Mouse (Mus musculus) intestine, postnatal 0 days (tissue): ENCODE measurements around the gene Frmd6. TPM values are rescaled to one million over a fixed set of nuclear protein-coding genes. Genes with fewer than 3 reads are reported as not detected.

ENCODE experiments used
- ATAC-seq: fragments of 200-750 bp; cut with Nextera tagmentation; 2 replicates; pipeline ENCODE4 v1.8.0; 2017; ENCODE audit warnings: mild to moderate bottlenecking, moderate TSS enrichment, moderate library complexity
- H3K27ac ChIP-seq: fragments of 300-500 bp; sonication (generic); 2 replicates; pipeline ENCODE4 v1.5.1; 2014; ENCODE audit warnings: mild to moderate bottlenecking, low read depth, low read length, moderate library complexity
- H3K27me3 ChIP-seq: fragments of 300-500 bp; sonication (generic); replicated peaks from 2 replicates; pipeline ENCODE4 v1.6.1; 2014; ENCODE audit warnings: low read length, mixed read lengths; ENCODE audit not compliant: control insufficient read depth, insufficient read depth
- H3K36me3 ChIP-seq: fragments of 300-500 bp; sonication (generic); 2 replicates; pipeline ENCODE4 v1.6.1; 2014; ENCODE audit warnings: mild to moderate bottlenecking, moderate library complexity; ENCODE audit not compliant: control insufficient read depth, insufficient read depth
- H3K4me1 ChIP-seq: fragments of 300-500 bp; sonication (generic); replicated peaks from 2 replicates; pipeline ENCODE4 v1.6.1; 2014; ENCODE audit warnings: antibody characterized with exemption, low read length, mixed read lengths; ENCODE audit not compliant: control insufficient read depth, insufficient read depth
- H3K4me2 ChIP-seq: fragments of 300-500 bp; sonication (generic); replicated peaks from 2 replicates; pipeline ENCODE4 v1.6.1; 2014; ENCODE audit warnings: low read depth, mild to moderate bottlenecking, moderate library complexity
- H3K4me3 ChIP-seq: fragments of 300-500 bp; sonication (generic); 2 replicates; pipeline ENCODE4 v1.5.1; 2014; ENCODE audit warnings: low read depth, low read length
- H3K9ac ChIP-seq: fragments of 300-500 bp; sonication (generic); 2 replicates; pipeline ENCODE4 v1.6.1; 2014; ENCODE audit warnings: mild to moderate bottlenecking, low read depth, low read length
- H3K9me3 ChIP-seq: fragments of 300-500 bp; sonication (generic); 2 replicates; pipeline ENCODE4 v1.6.1; 2016; ENCODE audit warnings: mixed run types; ENCODE audit not compliant: control insufficient read depth
- CTCF ChIP-seq: sonication (generic); IDR thresholded peaks from 2 replicates; pipeline ENCODE4 v1.5.1; 2016; ENCODE audit warnings: low read depth, mild to moderate bottlenecking, control low read depth, antibody characterized with exemption, moderate library complexity
- WGBS: fragments of 180-500 bp; shearing (Covaris S2); extraction: QIAGEN DNeasy Blood & Tissue Kit; methylation state at CpG from one replicate; pipeline ENCODE4 v1.1.7; 2014; 5-methylcytosine and 5-hydroxymethylcytosine counted together
- polyA plus RNA-seq: library from polyadenylated mRNA; unstranded; fragments of >200 nt; fragmentation: Nextera tagmentation; extraction: Ambion mirVana; gene quantifications from 2 replicates; pipeline ENCODE4 v1.2.1, GENCODE M21; 2015

Gene Frmd6
- polyA plus RNA-seq, 1 experiment from 2014 or later = 5.9 TPM

DNA sequence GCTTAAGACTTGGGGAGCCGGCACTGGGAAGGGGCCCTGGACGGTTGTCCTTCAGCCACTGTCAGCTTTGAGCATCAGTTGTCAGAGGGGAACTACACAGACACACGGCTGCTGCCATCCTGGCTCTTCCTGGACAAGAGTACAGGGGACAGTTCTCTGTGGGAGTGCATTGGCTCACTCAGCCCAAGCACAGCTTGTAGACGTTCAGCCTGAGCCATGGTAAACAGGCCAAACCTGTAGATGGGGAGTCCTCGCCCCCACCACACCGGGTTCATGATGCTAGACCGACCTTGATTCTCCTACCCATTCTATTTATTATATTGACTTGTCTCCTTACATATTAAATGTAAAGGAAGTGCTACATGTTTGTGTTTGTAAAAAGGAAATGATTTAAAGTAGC is 70.0 kb downstream of the Frmd6 start:
- Histone ChIP-seq H3K4me2 (no peak overlapping the region), H3K36me3 (peaks cover 36% of the 10 kb centered on the region; the same call in 1 of the 2 replicates), H3K4me3 (no peak overlapping the region), H3K27me3 (no peaks in the 10 kb centered on the region), H3K27ac (no peak overlapping the region), H3K9ac (no peak overlapping the region), H3K9me3 (no peaks in the 10 kb centered on the region), H3K4me1 (no peaks in the 10 kb centered on the region)
- TF ChIP-seq CTCF = no peak
- no peak for ATAC-seq
- WGBS = 85% methylated on average over 7 of the region's 7 CpGs

DNA sequence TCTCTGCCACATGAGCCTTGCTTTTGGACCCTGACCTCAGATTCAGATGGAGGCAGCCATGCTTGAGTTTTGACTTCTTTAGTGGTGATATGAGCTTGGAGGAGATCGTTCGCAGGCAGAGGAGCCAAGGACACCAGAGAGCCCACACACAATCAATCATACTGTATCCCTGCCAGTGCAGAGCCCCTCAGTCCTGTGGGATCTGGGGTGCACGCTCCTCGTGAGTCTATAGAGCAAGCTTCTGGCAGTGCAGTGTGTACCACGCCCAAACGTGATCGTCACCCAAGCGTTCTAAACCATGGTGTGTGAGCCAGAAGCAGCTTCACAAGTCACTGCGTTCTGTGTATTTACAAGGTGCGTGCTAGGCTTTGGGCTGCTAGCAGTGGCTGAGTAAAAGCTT is 70.8 kb downstream of the Frmd6 start:
- Histone ChIP-seq H3K27ac (no peak overlapping the region), H3K9me3 (no peaks in the 10 kb centered on the region), H3K9ac (no peak overlapping the region), H3K4me1 (no peaks in the 10 kb centered on the region), H3K36me3 (peaks cover 30% of the 10 kb centered on the region; the same call in 1 of the 2 replicates), H3K4me2 (no peak overlapping the region), H3K27me3 (no peaks in the 10 kb centered on the region), H3K4me3 (no peak overlapping the region)
- 77% methylated on average over 10 of the region's 10 CpGs for WGBS
- no peak for ATAC-seq
- TF ChIP-seq CTCF = no peak

DNA sequence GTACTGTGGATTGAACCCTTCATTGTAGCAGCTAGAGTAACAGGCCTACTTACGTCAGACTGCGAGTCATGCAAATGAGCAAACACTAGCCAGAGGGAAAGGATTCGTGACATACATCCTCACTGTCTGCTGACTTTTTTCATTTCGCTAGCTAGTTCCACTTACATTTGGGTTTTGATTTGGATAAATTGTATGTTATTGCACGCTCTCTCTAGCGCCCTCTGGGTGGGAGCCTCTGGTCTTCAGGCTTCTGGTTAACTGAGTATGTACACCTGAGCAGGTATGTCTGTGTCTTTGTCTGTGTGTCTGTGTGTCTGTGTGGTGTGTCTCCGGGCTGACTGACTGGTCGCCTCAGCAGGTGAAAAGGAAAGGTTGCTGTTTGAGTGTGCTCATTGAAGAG is 72.1 kb downstream of the Frmd6 start:
- WGBS = 82% methylated on average over 8 of the region's 8 CpGs

DNA sequence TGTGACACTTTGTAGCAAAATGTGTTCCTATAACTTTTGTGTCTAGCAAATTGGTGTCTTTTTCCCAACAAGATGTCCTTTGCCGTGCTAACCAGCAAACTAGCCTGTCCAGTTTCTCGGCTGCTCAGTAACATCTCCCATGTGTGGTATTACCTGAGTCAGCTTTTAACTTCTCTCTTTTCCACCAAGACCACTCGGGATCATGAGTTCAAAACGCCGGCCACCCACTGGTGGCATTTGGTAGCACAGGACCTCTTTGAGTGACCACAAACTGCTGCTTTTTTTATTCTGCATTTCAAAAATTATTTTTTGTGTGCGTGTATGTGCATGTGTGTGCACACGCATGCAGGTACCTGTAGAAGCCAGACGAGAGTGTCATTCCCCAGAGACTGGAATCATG is 73.1 kb downstream of the Frmd6 start:
- ATAC-seq = no peak
- H3K9me3 ChIP-seq = no peaks in the 10 kb centered on the region
- H3K4me3 ChIP-seq = no peak overlapping the region
- H3K27me3 ChIP-seq = no peaks in the 10 kb centered on the region
- peak; percentile 43 for TF ChIP-seq CTCF
- peaks cover 25% of the 10 kb centered on the region; the same call in 1 of the 2 replicates for H3K36me3 ChIP-seq
- H3K27ac ChIP-seq = no peak overlapping the region
- no peaks in the 10 kb centered on the region for H3K4me1 ChIP-seq
- H3K9ac ChIP-seq = no peak overlapping the region
- 87% methylated on average over 8 of the region's 8 CpGs for WGBS
- H3K4me2 ChIP-seq = no peak overlapping the region

More for the DNA sequence above, 72.1 kb downstream of the Frmd6 start:
- TF ChIP-seq CTCF = peak; percentile 61
- no peaks in the 10 kb centered on the region for H3K27me3 ChIP-seq
- H3K36me3 ChIP-seq = peaks cover 25% of the 10 kb centered on the region; the same call in 1 of the 2 replicates
- H3K4me2 ChIP-seq = no peak overlapping the region
- no peak for ATAC-seq
- H3K9ac ChIP-seq = no peak overlapping the region
- H3K9me3 ChIP-seq = no peaks in the 10 kb centered on the region
- H3K4me3 ChIP-seq = no peak overlapping the region
- H3K27ac ChIP-seq = no peak overlapping the region
- H3K4me1 ChIP-seq = no peaks in the 10 kb centered on the region

DNA sequence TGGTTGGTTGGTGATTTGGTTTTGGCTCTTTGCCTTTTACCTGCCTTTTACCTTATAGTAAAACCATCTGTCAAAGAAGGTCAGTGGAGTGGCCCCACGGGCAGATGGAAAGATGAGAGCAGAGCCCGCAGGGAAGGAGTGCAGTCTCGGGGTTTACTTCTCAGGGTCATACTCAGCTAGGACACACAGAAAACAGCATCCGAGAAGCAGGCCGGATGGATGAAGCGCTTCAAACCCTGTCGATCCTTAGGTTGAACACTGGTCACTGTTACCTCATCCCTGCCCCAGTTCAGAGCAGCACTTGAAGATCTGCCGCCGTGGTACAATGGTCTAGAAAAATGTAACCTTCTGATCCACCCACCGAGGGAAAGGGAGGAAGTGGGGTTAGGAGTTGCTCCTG is 79.2 kb downstream of the Frmd6 start:
- no peaks in the 10 kb centered on the region for H3K36me3 ChIP-seq
- ATAC-seq = no peak
- H3K9ac ChIP-seq = no peak overlapping the region
- H3K4me2 ChIP-seq = no peak overlapping the region
- no peaks in the 10 kb centered on the region for H3K27me3 ChIP-seq
- H3K9me3 ChIP-seq = no peaks in the 10 kb centered on the region
- H3K27ac ChIP-seq = no peak overlapping the region
- TF ChIP-seq CTCF = no peak
- 91% methylated on average over 10 of the region's 10 CpGs for WGBS
- H3K4me1 ChIP-seq = no peaks in the 10 kb centered on the region
- no peak overlapping the region for H3K4me3 ChIP-seq

DNA sequence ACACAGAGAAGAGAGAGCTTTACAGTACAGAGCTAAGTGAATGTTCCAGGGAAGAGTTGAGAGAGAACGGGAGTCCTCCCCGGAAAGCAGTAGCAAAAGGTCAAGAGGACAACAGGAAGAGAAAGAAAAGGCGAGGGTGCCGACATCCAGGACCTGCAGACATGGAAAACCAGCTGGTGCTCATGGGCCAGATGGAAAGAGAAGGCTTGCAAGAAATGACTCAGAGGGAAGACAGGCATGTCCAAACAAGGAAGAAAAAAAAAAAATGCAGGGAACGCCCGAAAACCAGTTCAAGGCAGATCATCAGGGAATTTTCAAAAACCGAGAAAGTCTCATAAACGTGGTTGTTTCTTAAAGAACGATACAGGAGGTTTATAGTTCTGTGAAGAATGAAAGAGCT is 81.6 kb downstream of the Frmd6 start:
- WGBS = 55% methylated on average over 9 of the region's 9 CpGs
- Histone ChIP-seq H3K27me3 (no peaks in the 10 kb centered on the region), H3K27ac (no peak overlapping the region), H3K9me3 (no peaks in the 10 kb centered on the region), H3K4me2 (no peak overlapping the region), H3K9ac (no peak overlapping the region), H3K4me1 (no peaks in the 10 kb centered on the region), H3K4me3 (no peak overlapping the region), H3K36me3 (no peaks in the 10 kb centered on the region)
- ATAC-seq = no peak
- no peak for TF ChIP-seq CTCF

DNA sequence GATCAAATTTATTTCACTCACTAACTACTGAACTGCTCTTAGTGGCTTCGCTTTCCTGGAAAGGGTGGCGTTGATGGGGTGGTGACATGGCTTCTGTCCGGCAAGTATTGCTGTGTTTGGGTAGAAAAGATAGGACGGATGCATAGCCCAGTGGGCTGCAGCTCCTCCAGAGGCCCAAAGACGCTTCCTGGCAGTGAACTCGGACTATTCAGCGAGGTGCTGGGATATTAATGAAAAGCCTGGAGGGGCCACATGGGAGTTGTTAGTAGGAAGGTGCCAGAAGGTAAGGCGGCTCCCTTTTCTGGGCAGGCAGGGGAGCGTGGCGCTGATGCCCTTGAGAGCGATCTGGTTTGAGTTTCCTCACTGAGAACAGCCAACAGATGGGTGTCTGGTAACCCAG is 82.3 kb downstream of the Frmd6 start:
- no peak for TF ChIP-seq CTCF
- no peaks in the 10 kb centered on the region for H3K4me1 ChIP-seq
- WGBS = 88% methylated on average over 11 of the region's 11 CpGs
- no peak for ATAC-seq
- no peaks in the 10 kb centered on the region for H3K9me3 ChIP-seq
- H3K4me3 ChIP-seq = no peak overlapping the region
- no peaks in the 10 kb centered on the region for H3K27me3 ChIP-seq
- no peak overlapping the region for H3K9ac ChIP-seq
- H3K4me2 ChIP-seq = no peak overlapping the region
- no peak overlapping the region for H3K27ac ChIP-seq
- H3K36me3 ChIP-seq = no peaks in the 10 kb centered on the region
